Mouse (Mus musculus): Measurements from ENCODE around the gene Fzd5. TPM values are rescaled to one million over a fixed set of nuclear protein-coding genes. Genes with fewer than 3 reads are reported as not detected.
A peak's percentile ranks its signal among the peaks of the same experiment; 100 is the strongest.

The Fzd5 gene
- polyA plus RNA-seq, 1 experiment from 2014 or later: 0.28 TPM

DNA sequence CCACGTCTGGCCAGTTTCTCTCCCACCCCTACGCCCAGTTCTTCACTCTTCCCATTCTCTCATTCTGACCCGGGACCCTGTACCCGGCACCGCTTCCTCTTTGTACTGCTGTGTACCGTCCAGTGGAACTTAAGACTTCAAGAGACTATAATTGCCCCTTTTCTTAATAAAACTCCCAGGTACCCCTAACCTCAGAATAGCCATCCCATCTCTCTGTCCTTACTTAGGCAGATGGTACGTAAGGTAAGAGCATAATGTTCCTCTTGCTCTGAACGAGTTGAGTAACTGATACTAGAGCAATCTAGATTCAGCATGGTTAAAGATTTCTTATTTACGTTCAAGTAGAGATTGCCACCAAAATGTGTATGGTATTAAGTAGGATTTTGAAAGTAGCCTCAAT lies 46.0 kb downstream of the Fzd5 start:
- no peaks in the 10 kb centered on the region for H3K27me3 ChIP-seq (replicated peaks)
- peak overlapping the region; percentile 95 for H3K4me3 ChIP-seq
- H3K9ac ChIP-seq: peak overlapping the region; percentile 88
- WGBS: 2% methylated on average over 9 of the region's 9 CpGs
- ATAC-seq (ENCODE audit: low FRiP score, low read depth): no peak
- peaks cover 20% of the 10 kb centered on the region for H3K4me1 ChIP-seq
- no peaks in the 10 kb centered on the region for H3K36me3 ChIP-seq
- H3K9me3 ChIP-seq: no peaks in the 10 kb centered on the region
- H3K4me2 ChIP-seq (replicated peaks): peak overlapping the region; percentile 91
- no peak overlapping the region for H3K27ac ChIP-seq

- Histone ChIP-seq H3K9ac (peak overlapping the region; percentile 88), H3K27ac (no peak overlapping the region), H3K36me3 (no peaks in the 10 kb centered on the region), H3K27me3 (replicated peaks) (no peaks in the 10 kb centered on the region), H3K4me3 (peak overlapping the region; percentile 95), H3K9me3 (no peaks in the 10 kb centered on the region), H3K4me2 (replicated peaks) (peak overlapping the region; percentile 91), H3K4me1 (peaks cover 20% of the 10 kb centered on the region)
- ATAC-seq (ENCODE audit: low FRiP score, low read depth): no peak; the same call in 1 of the 2 replicates
- WGBS: under 1% methylated on average over 54 of the region's 55 CpGs
Measured at GRCm38 (mm10) chr1:64691121-64691551, 46.4 kb downstream of the Fzd5 start.

DNA sequence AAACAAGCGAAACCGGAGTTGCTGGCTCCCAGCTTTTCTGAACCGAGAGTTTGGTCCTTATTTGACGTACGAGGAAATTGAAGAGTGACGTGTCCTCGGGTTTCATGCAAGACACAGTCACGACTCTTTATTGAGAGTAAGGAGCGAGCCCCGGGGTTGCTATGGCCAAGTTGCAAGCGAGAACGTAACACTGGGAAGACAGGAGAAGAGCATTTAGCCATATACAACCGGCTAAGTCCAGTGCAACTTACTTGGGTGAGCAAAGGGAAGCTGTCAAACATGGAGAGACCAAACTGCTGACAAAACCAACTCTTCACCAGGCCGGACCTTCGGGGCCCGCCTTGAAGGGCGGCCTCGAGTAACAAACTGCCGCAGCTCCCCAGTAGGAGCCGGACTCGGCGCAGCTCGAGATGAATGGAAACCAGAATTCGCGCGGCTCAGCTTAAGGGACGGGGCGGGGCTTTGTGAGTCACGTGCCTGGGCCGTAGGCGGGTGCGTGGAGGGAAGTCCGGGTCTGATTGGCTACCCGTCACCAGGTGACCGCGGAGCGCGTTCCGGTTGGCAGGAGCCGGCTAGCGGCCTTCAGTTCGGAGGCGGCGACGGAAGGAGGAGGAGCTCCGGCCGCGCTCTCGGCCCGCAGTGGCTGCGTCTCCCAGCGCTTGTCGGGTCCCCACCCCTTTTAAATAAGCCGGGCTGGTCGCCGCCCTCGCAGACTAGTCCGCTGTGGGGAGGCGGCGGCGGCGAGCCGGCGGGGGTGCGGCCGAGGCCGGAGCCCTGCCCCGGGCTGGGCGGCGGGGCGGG lies 47.1 kb downstream of the Fzd5 start, which contains the start of gene Ccnyl1:
Gene Ccnyl1 (plus strand): TSS at position 243 of the 801 bp plus-strand sequence.
- Histone ChIP-seq H3K9me3 (no peaks in the 10 kb centered on the region), H3K27me3 (replicated peaks) (no peaks in the 10 kb centered on the region), H3K4me1 (peaks cover 20% of the 10 kb centered on the region), H3K4me3 (peak within 1 kb of the TSS; percentile 95), H3K4me2 (replicated peaks) (peak within 1 kb of the TSS; percentile 91), H3K27ac (no peak within 1 kb of the TSS), H3K36me3 (no peaks in the 10 kb centered on the region), H3K9ac (peak within 1 kb of the TSS; percentile 88)
- under 1% methylated on average over 71 of the region's 71 CpGs for WGBS
- ATAC-seq (ENCODE audit: low FRiP score, low read depth): peak; percentile 98

- H3K36me3 ChIP-seq: no peaks in the 10 kb centered on the region
- peak overlapping the region; percentile 83 for H3K4me2 ChIP-seq (replicated peaks)
- no peaks in the 10 kb centered on the region for H3K9me3 ChIP-seq
- H3K4me3 ChIP-seq: peak overlapping the region; percentile 95
- peaks cover 20% of the 10 kb centered on the region for H3K4me1 ChIP-seq
- 29% methylated on average over 9 of the region's 9 CpGs for WGBS
- H3K27me3 ChIP-seq (replicated peaks): no peaks in the 10 kb centered on the region
- ATAC-seq (ENCODE audit: low FRiP score, low read depth): no peak
- no peak overlapping the region for H3K27ac ChIP-seq
- peak overlapping the region; percentile 51 for H3K9ac ChIP-seq
Measured at GRCm38 (mm10) chr1:64689561-64690212, 47.9 kb downstream of the Fzd5 start.

DNA sequence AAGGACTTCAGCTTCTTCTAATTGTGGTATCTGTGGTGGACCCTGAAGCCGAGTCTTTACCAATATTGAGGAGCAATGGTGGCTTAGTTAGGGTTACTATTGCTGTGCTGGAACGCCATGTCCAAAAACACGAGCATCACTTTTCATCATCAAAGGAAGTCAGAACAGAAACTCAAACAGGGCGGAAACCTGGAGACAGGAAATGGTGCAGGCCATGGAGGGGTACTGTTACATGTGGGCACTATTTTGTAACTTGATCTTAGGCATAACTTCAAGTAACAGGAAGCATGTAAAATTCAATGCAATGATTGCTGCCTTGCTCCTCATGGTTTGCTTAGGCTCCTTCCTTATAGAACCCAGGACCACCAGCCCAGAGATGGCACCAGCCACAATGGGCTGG lies 49.5 kb downstream of the Fzd5 start:
- Histone ChIP-seq H3K36me3 (no peaks in the 10 kb centered on the region), H3K4me1 (peaks cover 19% of the 10 kb centered on the region), H3K27ac (no peak overlapping the region), H3K4me2 (replicated peaks) (no peak overlapping the region), H3K27me3 (replicated peaks) (no peaks in the 10 kb centered on the region), H3K9ac (no peak overlapping the region), H3K9me3 (no peaks in the 10 kb centered on the region), H3K4me3 (no peak overlapping the region)
- ATAC-seq (ENCODE audit: low FRiP score, low read depth): no peak
- WGBS: 88% methylated on average over 4 of the region's 4 CpGs

GRCm38 (mm10) chr1:64684440-64684839 lies 53.1 kb downstream of the Fzd5 start:
- H3K4me2 ChIP-seq (replicated peaks): no peak overlapping the region
- no peak for ATAC-seq (ENCODE audit: low FRiP score, low read depth)
- 96% methylated on average over 2 of the region's 2 CpGs for WGBS
- H3K4me1 ChIP-seq: no peaks in the 10 kb centered on the region
- H3K27me3 ChIP-seq (replicated peaks): no peaks in the 10 kb centered on the region
- H3K9me3 ChIP-seq: no peaks in the 10 kb centered on the region
- no peaks in the 10 kb centered on the region for H3K36me3 ChIP-seq
- no peak overlapping the region for H3K4me3 ChIP-seq
- no peak overlapping the region for H3K9ac ChIP-seq
- no peak overlapping the region for H3K27ac ChIP-seq

DNA sequence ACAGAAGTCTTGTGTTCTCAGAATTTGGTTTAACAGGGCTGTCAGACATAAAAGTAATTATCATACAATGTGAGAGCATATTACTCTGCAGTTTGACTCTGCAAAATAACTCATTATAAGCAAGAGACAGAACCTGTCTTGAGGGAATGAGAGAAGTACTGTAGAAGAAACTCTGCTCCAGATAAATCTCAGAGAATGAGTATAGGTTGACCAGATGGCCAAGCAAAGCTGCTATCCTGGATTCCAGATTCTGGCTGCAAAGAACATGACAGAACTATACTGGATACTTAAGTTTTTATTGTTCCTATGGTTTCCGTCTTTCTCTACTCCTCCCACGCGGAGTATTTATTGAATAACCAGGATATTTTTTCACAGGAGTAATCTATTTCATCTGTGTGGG lies 54.5 kb downstream of the Fzd5 start:
- WGBS: 91% methylated on average over 3 of the region's 3 CpGs

DNA sequence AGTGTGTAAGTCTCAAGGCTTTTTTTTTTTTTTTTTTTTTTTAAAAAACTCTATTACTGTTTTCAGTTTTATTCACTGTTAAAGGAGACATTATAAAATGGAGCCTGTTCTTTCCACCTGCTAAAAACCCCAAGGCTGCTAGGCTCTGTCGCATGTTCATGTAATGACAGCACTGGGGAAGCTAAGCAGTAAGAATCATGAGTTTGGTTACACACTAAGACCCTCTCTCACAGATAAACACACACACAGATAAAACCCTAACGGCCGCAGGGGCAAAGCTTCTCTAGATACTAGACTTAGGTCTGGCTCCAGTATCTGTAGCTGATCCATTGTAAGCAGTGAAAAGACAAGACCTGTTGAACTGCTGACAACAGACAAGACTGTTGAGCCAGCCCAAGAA lies 56.1 kb downstream of the Fzd5 start:
- H3K4me1 ChIP-seq: no peaks in the 10 kb centered on the region
- no peak overlapping the region for H3K9ac ChIP-seq
- no peak overlapping the region for H3K4me2 ChIP-seq (replicated peaks)
- H3K27ac ChIP-seq: no peak overlapping the region
- no peak for ATAC-seq (ENCODE audit: low FRiP score, low read depth)
- no peaks in the 10 kb centered on the region for H3K9me3 ChIP-seq
- no peaks in the 10 kb centered on the region for H3K27me3 ChIP-seq (replicated peaks)
- WGBS: 94% methylated on average over 3 of the region's 3 CpGs
- H3K4me3 ChIP-seq: no peak overlapping the region
- no peaks in the 10 kb centered on the region for H3K36me3 ChIP-seq

More for the DNA sequence above, 54.5 kb downstream of the Fzd5 start:
- Histone ChIP-seq H3K27ac (no peak overlapping the region), H3K27me3 (replicated peaks) (no peaks in the 10 kb centered on the region), H3K4me1 (no peaks in the 10 kb centered on the region), H3K4me2 (replicated peaks) (no peak overlapping the region), H3K4me3 (no peak overlapping the region), H3K36me3 (no peaks in the 10 kb centered on the region), H3K9me3 (no peaks in the 10 kb centered on the region), H3K9ac (no peak overlapping the region)
- no peak for ATAC-seq (ENCODE audit: low FRiP score, low read depth)

Other genes starting within 250 kb of the Fzd5 start
- gene Creb1, start 205.1 kb downstream of the Fzd5 start, polyA plus RNA-seq (2016; fragmentation: Nextera tagmentation; extraction: Ambion mirVana): 49.7 and 52.4 TPM in 2 replicates
- 17.1 and 18.5 TPM in 2 replicates for gene Mettl21a, start 120.5 kb downstream of the Fzd5 start, polyA plus RNA-seq (2016; fragmentation: Nextera tagmentation; extraction: Ambion mirVana)
- 6.3 and 7.3 TPM in 2 replicates for gene Ccnyl1, start 47.3 kb downstream of the Fzd5 start, polyA plus RNA-seq (2016; fragmentation: Nextera tagmentation; extraction: Ambion mirVana)
- gene Plekhm3, start 219.1 kb upstream of the Fzd5 start, polyA plus RNA-seq (2016; fragmentation: Nextera tagmentation; extraction: Ambion mirVana): 12.9 and 13.2 TPM in 2 replicates